Mouse (Mus musculus): ENCODE measurements around the gene Pcare.

DNA sequence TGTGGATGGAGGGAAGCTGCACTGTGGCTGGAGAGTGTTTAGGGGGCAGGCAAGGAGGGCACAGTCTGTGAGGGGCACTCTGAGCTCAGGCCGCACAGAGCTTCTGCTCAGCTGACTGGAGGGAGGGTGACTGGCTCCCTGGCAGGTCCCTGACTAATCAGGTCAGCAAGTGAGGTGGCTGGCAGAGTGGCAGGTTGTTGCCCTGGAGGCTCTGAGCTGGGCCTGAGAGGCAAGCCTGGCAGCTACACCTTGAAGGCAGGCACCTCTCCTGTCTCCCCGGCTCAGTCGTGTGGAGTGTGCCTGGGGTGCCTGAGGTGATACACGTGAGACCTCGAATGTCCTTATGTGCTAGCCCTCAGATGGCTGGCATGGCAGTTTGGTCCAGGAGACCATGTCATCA, 56.3 kb downstream of the Pcare start:
- no peak for TF ChIP-seq POLR2A (IDR thresholded peaks at IDR 0.05; ENCODE audit: insufficient read depth, low read depth, low read length)
- TF ChIP-seq EP300 (IDR thresholded peaks at IDR 0.05; ENCODE audit: insufficient read depth, low read depth, low read length): peak; percentile 76

Measured in heart, adult 2 months (tissue).